Mouse (Mus musculus): Measurements from ENCODE around the gene Zfp523. TPM values are rescaled to one million over a fixed set of nuclear protein-coding genes. Genes with fewer than 3 reads are reported as not detected.

Gene Zfp523
- total and polyA plus RNA-seq, 3 experiments = 29.5 to 53.0 TPM; not detected in 1

GRCm38 (mm10) chr17:28193559-28193958 is 16.6 kb downstream of the Zfp523 start:
- H3K4me1 ChIP-seq (ENCODE audit: control insufficient read depth in 1 of 2, insufficient read depth in 2 of 2, low read length in 2 of 2) = no peaks in the 10 kb centered on the region; a peak in 1 of 4 replicates
- H3K9me3 ChIP-seq (replicated peaks; ENCODE audit: insufficient read depth, low read length) = no peaks in the 10 kb centered on the region
- no peak overlapping the region for H3K27ac ChIP-seq (ENCODE audit: control insufficient read depth, low read depth, low read length)
- DNase-seq (ENCODE audit: low read depth, low spot score) = peak; percentile 19
- H3K4me3 ChIP-seq (ENCODE audit: control insufficient read depth in 1 of 2, insufficient read depth in 1 of 2, low read depth in 2 of 2, low read length in 2 of 2) = no peak overlapping the region
- H3K9ac ChIP-seq (ENCODE audit: control insufficient read depth, low read depth, low read length, poor library complexity, severe bottlenecking) = no peak overlapping the region
- no peaks in the 10 kb centered on the region; a peak in 1 of 4 replicates for H3K36me3 ChIP-seq (ENCODE audit: control insufficient read depth in 1 of 2, insufficient read depth in 2 of 2, low read length in 2 of 2)
- no peaks in the 10 kb centered on the region for H3K27me3 ChIP-seq (ENCODE audit: control insufficient read depth in 1 of 2, insufficient read depth in 2 of 2, low read length in 2 of 2)
- TF ChIP-seq MAZ (IDR thresholded peaks at IDR 0.05; ENCODE audit: low read depth, low read length) (no peak), NELFE (IDR thresholded peaks at IDR 0.05; ENCODE audit: low read depth, low read length) (no peak), KAT2A (conservative IDR thresholded peaks at IDR 0.05; ENCODE audit: low read depth, low read length) (no peak), TBP (IDR thresholded peaks at IDR 0.05; ENCODE audit: low read depth, low read length) (no peak), TCF12 (IDR thresholded peaks at IDR 0.05; ENCODE audit: low read depth, low read length) (no peak), MAFK (IDR thresholded peaks at IDR 0.05; ENCODE audit: borderline replicate concordance, low read depth, low read length) (no peak), ZC3H11A (IDR thresholded peaks at IDR 0.05; ENCODE audit: low read depth, low read length) (no peak), GABPA (IDR thresholded peaks at IDR 0.05; ENCODE audit: low read depth, low read length) (no peak), TAL1 (IDR thresholded peaks at IDR 0.05; ENCODE audit: low read length) (no peak)
- no peaks in the 10 kb centered on the region for H3K79me2 ChIP-seq (ENCODE audit: control insufficient read depth, insufficient read depth, low read length, poor library complexity)

GRCm38 (mm10) chr17:28195033-28195432 is 18.1 kb downstream of the Zfp523 start:
- Histone ChIP-seq H3K4me1 (ENCODE audit: control insufficient read depth in 1 of 2, insufficient read depth in 2 of 2, low read length in 2 of 2) (no peaks in the 10 kb centered on the region; a peak in 1 of 4 replicates), H3K27me3 (ENCODE audit: control insufficient read depth in 1 of 2, insufficient read depth in 2 of 2, low read length in 2 of 2) (no peaks in the 10 kb centered on the region), H3K9me3 (replicated peaks; ENCODE audit: insufficient read depth, low read length) (no peaks in the 10 kb centered on the region), H3K36me3 (ENCODE audit: control insufficient read depth in 1 of 2, insufficient read depth in 2 of 2, low read length in 2 of 2) (no peaks in the 10 kb centered on the region; a peak in 1 of 4 replicates), H3K4me3 (ENCODE audit: control insufficient read depth in 1 of 2, insufficient read depth in 1 of 2, low read depth in 2 of 2, low read length in 2 of 2) (no peak overlapping the region), H3K9ac (ENCODE audit: control insufficient read depth, low read depth, low read length, poor library complexity, severe bottlenecking) (no peak overlapping the region), H3K79me2 (ENCODE audit: control insufficient read depth, insufficient read depth, low read length, poor library complexity) (no peaks in the 10 kb centered on the region), H3K27ac (ENCODE audit: control insufficient read depth, low read depth, low read length) (no peak overlapping the region)
- no peak for DNase-seq (ENCODE audit: low read depth, low spot score)
- TF ChIP-seq ZC3H11A (IDR thresholded peaks at IDR 0.05; ENCODE audit: low read depth, low read length) = no peak
- no peak for TF ChIP-seq CHD2 (IDR thresholded peaks at IDR 0.05; ENCODE audit: low read length)

- Histone ChIP-seq H3K27ac (ENCODE audit: control insufficient read depth, low read depth, low read length) (no peak overlapping the region), H3K36me3 (ENCODE audit: control insufficient read depth in 1 of 2, insufficient read depth in 2 of 2, low read length in 2 of 2) (no peaks in the 10 kb centered on the region; a peak in 1 of 4 replicates), H3K4me3 (ENCODE audit: control insufficient read depth in 1 of 2, insufficient read depth in 1 of 2, low read depth in 2 of 2, low read length in 2 of 2) (no peak overlapping the region), H3K79me2 (ENCODE audit: control insufficient read depth, insufficient read depth, low read length, poor library complexity) (no peaks in the 10 kb centered on the region), H3K9ac (ENCODE audit: control insufficient read depth, low read depth, low read length, poor library complexity, severe bottlenecking) (no peak overlapping the region), H3K4me1 (ENCODE audit: control insufficient read depth in 1 of 2, insufficient read depth in 2 of 2, low read length in 2 of 2) (no peaks in the 10 kb centered on the region; a peak in 1 of 4 replicates), H3K27me3 (ENCODE audit: control insufficient read depth in 1 of 2, insufficient read depth in 2 of 2, low read length in 2 of 2) (no peaks in the 10 kb centered on the region), H3K9me3 (replicated peaks; ENCODE audit: insufficient read depth, low read length) (no peaks in the 10 kb centered on the region)
- DNase-seq (ENCODE audit: low read depth, low spot score) = no peak
- TF ChIP-seq E2F4 (IDR thresholded peaks at IDR 0.05; ENCODE audit: borderline replicate concordance, low read depth, low read length) (no peak), USF2 (IDR thresholded peaks at IDR 0.05; ENCODE audit: borderline replicate concordance in 1 of 2, insufficient read depth in 1 of 2, low read depth in 1 of 2, low read length in 2 of 2) (no peak), POLR2AphosphoS5 (IDR thresholded peaks at IDR 0.05; ENCODE audit: borderline replicate concordance, low read depth, low read length) (no peak), GABPA (IDR thresholded peaks at IDR 0.05; ENCODE audit: low read depth, low read length) (no peak), TAL1 (IDR thresholded peaks at IDR 0.05; ENCODE audit: low read length) (no peak), NRF1 (IDR thresholded peaks at IDR 0.05; ENCODE audit: insufficient read depth, low read depth, low read length, poor library complexity, severe bottlenecking) (no peak), ELF1 (IDR thresholded peaks at IDR 0.05; ENCODE audit: low read depth, low read length) (no peak), ZMIZ1 (IDR thresholded peaks at IDR 0.05; ENCODE audit: low read depth, low read length) (no peak), MAX (IDR thresholded peaks at IDR 0.05; ENCODE audit: low read length) (no peak), RAD21 (IDR thresholded peaks at IDR 0.05; ENCODE audit: low read depth, low read length) (no peak), SMC3 (IDR thresholded peaks at IDR 0.05; ENCODE audit: low read depth, low read length) (no peak), TBP (IDR thresholded peaks at IDR 0.05; ENCODE audit: low read depth, low read length) (no peak), USF1 (IDR thresholded peaks at IDR 0.05; ENCODE audit: low read depth, low read length) (no peak)
Observed at GRCm38 (mm10) chr17:28197646-28198045, 20.7 kb downstream of the Zfp523 start.
